Mouse (Mus musculus) cerebral cortex, adult 2 months (tissue): ENCODE data around the gene Pacs2.

Source experiments
- WGBS: fragments of 180-500 bp; shearing (Covaris S2); methylation state at CpG from one replicate; pipeline ENCODE4 v1.1.7; 2018; 5-methylcytosine and 5-hydroxymethylcytosine counted together

The Pacs2 gene

GRCm38 (mm10) chr12:113012443-113012842 is 1.9 kb upstream of the Pacs2 start:
- 78% methylated on average over 5 of the region's 5 CpGs for WGBS

GRCm38 (mm10) chr12:113013021-113013491 is 1.3 kb upstream of the Pacs2 start:
- 49% methylated on average over 3 of the region's 3 CpGs for WGBS

- WGBS = 2% methylated on average over 64 of the region's 64 CpGs
Measured at GRCm38 (mm10) chr12:113014561-113015556, 551 bp downstream of the Pacs2 start.

GRCm38 (mm10) chr12:113015956-113016355 is 1.6 kb downstream of the Pacs2 start:
- 71% methylated on average over 4 of the region's 4 CpGs for WGBS

GRCm38 (mm10) chr12:113016976-113017375 is 2.7 kb downstream of the Pacs2 start:
- 29% methylated on average over 8 of the region's 8 CpGs for WGBS

GRCm38 (mm10) chr12:113017429-113017984 is 3.2 kb downstream of the Pacs2 start:
- WGBS = 61% methylated on average over 9 of the region's 9 CpGs

- 85% methylated on average over 4 of the region's 4 CpGs for WGBS
Measured at GRCm38 (mm10) chr12:113018763-113019162, 4.5 kb downstream of the Pacs2 start.

GRCm38 (mm10) chr12:113023082-113023481 is 8.8 kb downstream of the Pacs2 start:
- 85% methylated on average over 4 of the region's 4 CpGs for WGBS

GRCm38 (mm10) chr12:113026557-113026956 is 12.2 kb downstream of the Pacs2 start:
- WGBS = 89% methylated on average over 1 of the region's 1 CpGs

- 75% methylated on average over 2 of the region's 2 CpGs for WGBS
Measured at GRCm38 (mm10) chr12:113027495-113027894, 13.2 kb downstream of the Pacs2 start.

GRCm38 (mm10) chr12:113028067-113028466 is 13.8 kb downstream of the Pacs2 start:
- WGBS = 57% methylated on average over 5 of the region's 5 CpGs

- WGBS = 61% methylated on average over 9 of the region's 9 CpGs
Measured at GRCm38 (mm10) chr12:113028898-113029297, 14.6 kb downstream of the Pacs2 start.

GRCm38 (mm10) chr12:113030046-113030445 is 15.7 kb downstream of the Pacs2 start:
- WGBS = 80% methylated on average over 4 of the region's 4 CpGs

GRCm38 (mm10) chr12:113030993-113031392 is 16.7 kb downstream of the Pacs2 start:
- WGBS = 77% methylated on average over 9 of the region's 9 CpGs

GRCm38 (mm10) chr12:113031441-113031840 is 17.1 kb downstream of the Pacs2 start:
- 83% methylated on average over 6 of the region's 6 CpGs for WGBS

GRCm38 (mm10) chr12:113032296-113033250 is 18.3 kb downstream of the Pacs2 start:
- WGBS = 68% methylated on average over 11 of the region's 11 CpGs

GRCm38 (mm10) chr12:113035093-113035492 is 20.8 kb downstream of the Pacs2 start:
- 93% methylated on average over 2 of the region's 2 CpGs for WGBS

- 88% methylated on average over 4 of the region's 4 CpGs for WGBS
Measured at GRCm38 (mm10) chr12:113036996-113037395, 22.7 kb downstream of the Pacs2 start.

- 80% methylated on average over 4 of the region's 4 CpGs for WGBS
Measured at GRCm38 (mm10) chr12:113038414-113038813, 24.1 kb downstream of the Pacs2 start.

- 50% methylated on average over 15 of the region's 15 CpGs for WGBS
Measured at GRCm38 (mm10) chr12:113041481-113042439, 27.5 kb downstream of the Pacs2 start.
